Mouse (Mus musculus) naive thymus-derived CD4-positive, alpha-beta T cell, adult 2 months (primary cell): ENCODE data around the gene Traf7.

Source experiments
- DNase-seq: peaks from one replicate; pipeline ENCODE4 v3.0.0-alpha.2; 2011; ENCODE audit warnings: low read depth

Traf7 gene

GRCm38 (mm10) chr17:24506332-24507070 is 21.2 kb downstream of the Traf7 start:
- DNase-seq: no peak

- no peak for DNase-seq
Observed at GRCm38 (mm10) chr17:24505286-24505955, 22.3 kb downstream of the Traf7 start.

- no peak for DNase-seq
Observed at GRCm38 (mm10) chr17:24504085-24504484, 23.7 kb downstream of the Traf7 start.

- no peak for DNase-seq
Observed at GRCm38 (mm10) chr17:24502208-24502607, 25.5 kb downstream of the Traf7 start.

- DNase-seq: no peak
Observed at GRCm38 (mm10) chr17:24496026-24496425, 31.7 kb downstream of the Traf7 start.

GRCm38 (mm10) chr17:24495443-24495842 is 32.3 kb downstream of the Traf7 start:
- no peak for DNase-seq

- peak; percentile 71 for DNase-seq
Observed at GRCm38 (mm10) chr17:24494627-24495335, 33.0 kb downstream of the Traf7 start.

GRCm38 (mm10) chr17:24490399-24490798 is 37.3 kb downstream of the Traf7 start:
- DNase-seq: no peak

- DNase-seq: no peak
Observed at GRCm38 (mm10) chr17:24489265-24490030, 38.3 kb downstream of the Traf7 start.

GRCm38 (mm10) chr17:24488662-24489264 is 39.0 kb downstream of the Traf7 start:
- peak; percentile 46 for DNase-seq

GRCm38 (mm10) chr17:24488186-24488661 is 39.5 kb downstream of the Traf7 start, which contains the start of gene Caskin1:
TSS of gene Caskin1 (plus strand) at chr17:24488601.
- no peak for DNase-seq

- no peak for DNase-seq
Observed at GRCm38 (mm10) chr17:24485090-24485860, 42.5 kb downstream of the Traf7 start.

GRCm38 (mm10) chr17:24483495-24483894 is 44.2 kb downstream of the Traf7 start:
- DNase-seq: no peak

GRCm38 (mm10) chr17:24481027-24481815 is 46.5 kb downstream of the Traf7 start:
- DNase-seq: no peak

- DNase-seq: no peak
Observed at GRCm38 (mm10) chr17:24480201-24480826, 47.4 kb downstream of the Traf7 start.

GRCm38 (mm10) chr17:24479431-24479830 is 48.3 kb downstream of the Traf7 start:
- no peak for DNase-seq

GRCm38 (mm10) chr17:24478663-24479380 is 48.9 kb downstream of the Traf7 start, which contains the start of gene Mlst8:
TSS of gene Mlst8 (minus strand) at chr17:24479078.
- DNase-seq: peak; percentile 98

- no peak for DNase-seq
Observed at GRCm38 (mm10) chr17:24477985-24478600, 49.6 kb downstream of the Traf7 start.
